Mouse (Mus musculus) stomach, postnatal 0 days (tissue): Measurements from ENCODE around the gene Slc2a3.

Experiments
- CTCF ChIP-seq: IDR thresholded peaks from 2 replicates; pipeline ENCODE4 v1.5.1; 2016; ENCODE audit warnings: antibody characterized with exemption, low read depth, mild to moderate bottlenecking, moderate library complexity
- EP300 ChIP-seq: optimal IDR thresholded peaks from 2 replicates; pipeline ENCODE3; 2016; ENCODE audit warnings: antibody characterized with exemption

DNA sequence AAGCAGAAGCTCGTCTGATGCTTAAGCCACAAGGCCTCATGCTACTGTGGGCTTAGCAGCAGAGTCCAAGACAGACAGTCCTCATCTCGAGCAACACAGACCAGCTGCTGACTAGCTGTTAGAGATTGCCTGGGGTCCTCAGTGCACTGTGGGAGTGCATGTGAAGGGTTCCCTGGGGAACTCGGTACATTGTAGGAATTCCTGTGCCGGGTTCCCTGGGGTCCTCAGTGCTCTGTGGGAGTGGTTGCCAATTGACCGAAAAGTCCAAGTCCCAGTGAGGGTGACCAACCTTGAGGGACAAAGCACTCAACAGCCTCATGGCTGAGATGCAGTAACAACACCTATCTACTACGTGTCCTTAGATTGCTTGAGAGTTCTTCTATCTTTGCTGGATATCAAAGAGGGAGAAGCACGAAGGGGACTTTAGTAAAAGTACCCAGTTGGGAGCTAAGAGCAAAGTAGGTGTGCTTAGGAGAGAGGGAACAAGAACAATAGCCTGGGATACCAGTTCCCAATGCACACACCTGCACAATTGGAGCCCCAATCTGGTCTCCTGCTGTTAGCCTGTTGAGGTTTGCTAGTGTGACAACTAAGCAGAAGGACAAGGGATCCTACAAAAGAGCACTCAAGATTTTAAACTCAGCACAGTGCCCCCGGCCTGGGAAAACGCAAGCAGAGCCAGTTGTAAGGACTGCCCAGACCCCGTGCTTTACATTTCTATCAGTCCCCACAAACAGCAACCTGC lies 56.8 kb downstream of the Slc2a3 start:
- TF ChIP-seq CTCF: no peak
- no peak for TF ChIP-seq EP300
